Mouse (Mus musculus) layer of hippocampus, adult 18-20 months (tissue): ENCODE data around the gene Ddrgk1. TPM values are rescaled to one million over a fixed set of nuclear protein-coding genes. Genes with fewer than 3 reads are reported as not detected.
"Not testable (repeated sequence)": the region's sequence is repeated elsewhere in the genome, so short reads cannot be mapped to it uniquely, and the experiment has no call there.

Source experiments
- DNase-seq, 2 experiments: peaks; one replicate each; pipeline ENCODE4 v3.0.0; 2022; ENCODE audit warnings: low spot score in 2 of 2
- total RNA-seq, 2 experiments: library from RNA; stranded (reverse); gene quantifications; 2 replicates each; pipeline ENCODE4 v1.2.3; 2021

Gene Ddrgk1
- total RNA-seq, 2 experiments from 2014 or later: 95.9 to 102 TPM

GRCm38 (mm10) chr2:130653760-130654159 is 10.7 kb downstream of the Ddrgk1 start:
- DNase-seq: no peak

- DNase-seq: no peak
These were observed 11.2 kb downstream of the Ddrgk1 start for GRCm38 (mm10) chr2:130653303-130653702.

GRCm38 (mm10) chr2:130649028-130649427 is 15.4 kb downstream of the Ddrgk1 start:
- not testable (repeated sequence) for DNase-seq

- no peak for DNase-seq
These were observed 19.3 kb downstream of the Ddrgk1 start for GRCm38 (mm10) chr2:130645198-130645597.

GRCm38 (mm10) chr2:130642684-130643369 is 21.6 kb downstream of the Ddrgk1 start, which contains the start of gene Lzts3:
TSS of gene Lzts3 (minus strand) at chr2:130642803.
- peak; percentile 91 to 92 for DNase-seq

- no peak for DNase-seq
These were observed 22.2 kb downstream of the Ddrgk1 start for GRCm38 (mm10) chr2:130642197-130642660.

- no peak for DNase-seq
These were observed 23.0 kb downstream of the Ddrgk1 start for GRCm38 (mm10) chr2:130641351-130642025.

GRCm38 (mm10) chr2:130639276-130639675 is 25.2 kb downstream of the Ddrgk1 start:
- no peak for DNase-seq

GRCm38 (mm10) chr2:130638101-130638611 is 26.3 kb downstream of the Ddrgk1 start:
- no peak for DNase-seq

- no peak for DNase-seq
These were observed 28.6 kb downstream of the Ddrgk1 start for GRCm38 (mm10) chr2:130635847-130636246.

- DNase-seq: no peak
These were observed 29.6 kb downstream of the Ddrgk1 start for GRCm38 (mm10) chr2:130634739-130635411.

GRCm38 (mm10) chr2:130634006-130634738 is 30.3 kb downstream of the Ddrgk1 start:
- DNase-seq: no peak

GRCm38 (mm10) chr2:130632887-130633675 is 31.4 kb downstream of the Ddrgk1 start:
- DNase-seq: no peak

- peak in 1 of 2 experiments; percentile 52 for DNase-seq
These were observed 32.0 kb downstream of the Ddrgk1 start for GRCm38 (mm10) chr2:130632416-130632815.

- DNase-seq: peak; percentile 81 to 95
These were observed 34.6 kb downstream of the Ddrgk1 start, which contains the start of the genes Fastkd5 and Ubox5 for GRCm38 (mm10) chr2:130629839-130630203. TSS of gene Fastkd5 (minus strand) at chr2:130630027. TSS of gene Ubox5 (minus strand) at chr2:130630038.

- no peak for DNase-seq
These were observed 35.2 kb downstream of the Ddrgk1 start for GRCm38 (mm10) chr2:130629080-130629838.

GRCm38 (mm10) chr2:130628424-130628823 is 36.0 kb downstream of the Ddrgk1 start:
- no peak for DNase-seq

- no peak for DNase-seq
These were observed 45.5 kb downstream of the Ddrgk1 start for GRCm38 (mm10) chr2:130618972-130619371.

GRCm38 (mm10) chr2:130613091-130613490 is 51.4 kb downstream of the Ddrgk1 start:
- DNase-seq: no peak
